Mouse (Mus musculus) erythroblast, embryonic 14.5 days (primary cell): ENCODE measurements around the gene Cdk18.

ENCODE experiments used
- GATA1 ChIP-seq: IDR thresholded peaks from 2 replicates; pipeline ENCODE4 v1.6.1; 2012; ENCODE audit warnings: low read length, inconsistent platforms, mixed read lengths
- TAL1 ChIP-seq: IDR thresholded peaks from 3 replicates; pipeline ENCODE4 v1.6.1; 2012; ENCODE audit warnings: low read length, inconsistent platforms, mixed read lengths

GRCm38 (mm10) chr1:132141166-132141565 is 1.7 kb upstream of the Cdk18 start:
- TF ChIP-seq TAL1 (no peak), GATA1 (no peak)
